Mouse (Mus musculus) G1E (cell line): ENCODE measurements around the gene Trim72. TPM values are rescaled to one million over a fixed set of nuclear protein-coding genes. Genes with fewer than 3 reads are reported as not detected.
A peak's percentile ranks its signal among the peaks of the same experiment; 100 is the strongest.

Source experiments
- ATAC-seq: 2 replicates; pipeline ENCODE4 v1.8.0; 2016; ENCODE audit warnings: mild to moderate bottlenecking; ENCODE audit not compliant: insufficient number of reproducible peaks, poor library complexity, low FRiP score, severe bottlenecking; ENCODE audit errors: extremely low read depth
- DNase-seq: peaks from one replicate; pipeline ENCODE4 v3.0.0; 2012; ENCODE audit warnings: low spot score
- H3K27me3 ChIP-seq: 2 replicates; pipeline ENCODE4 v1.6.1; 2012; ENCODE audit warnings: mild to moderate bottlenecking, low read length, inconsistent platforms; ENCODE audit not compliant: insufficient read depth
- H3K36me3 ChIP-seq: replicated peaks from 2 replicates; pipeline ENCODE3; 2012; ENCODE audit warnings: mild to moderate bottlenecking, inconsistent platforms
- H3K4me1 ChIP-seq: 2 replicates; pipeline ENCODE4 v1.6.1; 2012; ENCODE audit warnings: low read depth, low read length, inconsistent platforms, mixed read lengths; ENCODE audit not compliant: insufficient read depth
- H3K4me3 ChIP-seq: 2 replicates; pipeline ENCODE4 v1.5.1; 2012; ENCODE audit warnings: low read depth, mild to moderate bottlenecking, inconsistent platforms, low read length, moderate library complexity, mixed read lengths
- H3K9me3 ChIP-seq: replicated peaks from 2 replicates; pipeline ENCODE4 v1.6.1; 2012; ENCODE audit warnings: inconsistent platforms
- CTCF ChIP-seq: IDR thresholded peaks from 2 replicates; pipeline ENCODE4 v1.5.1; 2012; ENCODE audit warnings: low read depth, low read length, inconsistent platforms, mixed read lengths
- GATA1 ChIP-seq: IDR thresholded peaks from 2 replicates; pipeline ENCODE4 v1.6.1; 2012; ENCODE audit warnings: borderline replicate concordance, low read length, inconsistent platforms, mixed read lengths
- GATA2 ChIP-seq: IDR thresholded peaks from 2 replicates; pipeline ENCODE4 v1.6.1; 2012; ENCODE audit warnings: low read depth, low read length, inconsistent platforms, borderline replicate concordance
- POLR2AphosphoS5 ChIP-seq: IDR thresholded peaks from 2 replicates; pipeline ENCODE4 v1.6.1; 2012; ENCODE audit warnings: low read depth, low read length, inconsistent platforms; ENCODE audit not compliant: insufficient replicate concordance
- TAL1 ChIP-seq: conservative IDR thresholded peaks from 2 replicates; pipeline ENCODE4 v1.6.1; 2012; ENCODE audit warnings: low read depth, low read length, inconsistent platforms, mixed read lengths
- polyA plus RNA-seq: library from polyadenylated mRNA; stranded (reverse); fragments of >175 nt; gene quantifications from 2 replicates; pipeline ENCODE4 v1.2.3, GENCODE M21; 2012
- total RNA-seq, 2 experiments: library from RNA; stranded (forward) in 1 of 2; stranded (reverse) in 1 of 2; fragments of 200-1000 nt in 1 of 2; fragments of >200 nt in 1 of 2; fragmentation: Nextera tagmentation in 1 of 2; gene quantifications; 2 replicates each; pipeline ENCODE4 v1.2.3; 2014 to 2017

The Trim72 gene
- total RNA-seq (2014; fragmentation: Nextera tagmentation) (not detected in 2 replicates), total RNA-seq (2017) (0.06 and 0.16 TPM in 2 replicates), polyA plus RNA-seq (0.03 and 0.04 TPM in 2 replicates)

DNA sequence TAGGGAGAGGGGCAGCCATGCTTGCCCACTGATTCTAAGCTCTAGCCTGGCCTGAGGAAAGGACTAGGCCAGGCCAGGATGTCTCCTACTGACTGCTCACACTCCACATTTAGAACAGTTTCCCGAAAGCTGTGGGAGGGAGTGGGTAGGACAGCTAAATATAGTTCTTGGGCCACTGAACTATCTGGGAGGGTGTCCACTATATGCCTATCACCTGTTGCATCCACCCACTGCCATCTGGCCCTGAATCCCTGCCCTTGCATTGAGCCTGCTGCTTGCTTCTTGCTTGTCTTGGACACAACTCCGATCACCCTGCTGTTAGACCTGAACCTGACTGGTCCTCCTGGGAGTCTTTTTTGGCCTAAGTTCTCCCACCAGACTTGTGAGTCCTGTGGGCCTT lies at the start of gene Trim72:
Gene Trim72, plus strand, starts transcription at position 262 of the 400 bp plus-strand sequence.
- peak within 1 kb of the TSS; percentile 22; the same call in 1 of the 2 replicates for H3K4me3 ChIP-seq
- TF ChIP-seq GATA1 (no peak), CTCF (no peak), TAL1 (no peak), GATA2 (no peak), POLR2AphosphoS5 (no peak)
- H3K4me1 ChIP-seq = no peaks in the 10 kb centered on the region; the same call in 1 of the 2 replicates
- DNase-seq (no peak), ATAC-seq (no peak)
- H3K36me3 ChIP-seq = no peaks in the 10 kb centered on the region
- H3K27me3 ChIP-seq = peaks cover 27% of the 10 kb centered on the region
- no peaks in the 10 kb centered on the region for H3K9me3 ChIP-seq

DNA sequence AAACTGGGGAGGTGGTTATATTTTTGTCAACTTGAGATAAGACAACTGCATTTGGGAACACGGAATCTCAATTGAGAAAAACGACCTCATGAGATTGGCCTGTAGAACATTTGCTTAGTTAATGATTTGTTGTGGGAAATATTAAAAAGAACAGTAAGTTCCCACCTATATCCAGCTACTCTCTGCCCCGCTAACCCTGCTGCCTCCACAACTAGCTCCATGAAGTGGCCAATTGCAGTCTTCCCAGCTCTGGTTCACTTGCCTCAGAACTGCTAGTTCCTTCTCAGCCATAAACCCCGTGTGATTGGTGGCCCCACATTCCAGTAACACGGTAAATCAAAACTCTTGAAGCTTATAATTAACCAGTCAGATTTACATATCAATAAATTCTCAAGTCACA lies 44.4 kb upstream of the Trim72 start:
- DNase-seq (no peak), ATAC-seq (no peak)
- H3K36me3 ChIP-seq = no peaks in the 10 kb centered on the region
- no peak for TF ChIP-seq TAL1
- TF ChIP-seq POLR2AphosphoS5 = no peak
- TF ChIP-seq CTCF = no peak
- TF ChIP-seq GATA1 = no peak
- TF ChIP-seq GATA2 = no peak
- H3K9me3 ChIP-seq = no peaks in the 10 kb centered on the region
- no peak overlapping the region for H3K4me3 ChIP-seq
- peaks cover 31% of the 10 kb centered on the region for H3K27me3 ChIP-seq
- no peaks in the 10 kb centered on the region for H3K4me1 ChIP-seq

DNA sequence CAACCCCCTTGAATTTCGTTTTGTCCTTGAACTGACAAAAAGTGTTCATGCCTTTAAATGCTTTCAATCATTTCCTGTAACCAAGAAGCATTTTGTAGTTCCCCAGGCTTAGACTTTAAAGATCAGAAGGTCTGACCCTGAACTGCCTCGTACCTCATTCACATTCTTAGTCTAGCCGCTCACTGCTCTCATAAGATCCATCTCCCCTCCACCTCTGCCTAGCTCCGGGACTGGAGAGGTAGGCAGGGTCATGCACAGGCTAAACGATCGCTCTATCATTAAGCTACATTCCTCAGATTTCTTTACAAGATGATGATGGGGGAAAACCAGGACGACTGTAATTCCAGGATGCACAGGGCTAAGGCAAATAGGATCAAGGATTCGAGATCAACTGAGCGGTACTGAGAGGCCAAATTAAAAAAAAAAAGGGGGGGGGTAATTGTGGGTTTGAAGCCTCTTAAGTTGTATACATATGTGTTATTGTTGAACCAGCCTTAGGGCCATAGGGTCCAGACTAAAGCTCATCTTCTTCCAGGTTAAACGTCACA lies 37.3 kb upstream of the Trim72 start:
- DNase-seq (peak; percentile 18), ATAC-seq (no peak)
- Histone ChIP-seq H3K36me3 (peaks cover 26% of the 10 kb centered on the region), H3K4me3 (peak overlapping the region; percentile 94), H3K4me1 (peaks cover 24% of the 10 kb centered on the region), H3K9me3 (no peaks in the 10 kb centered on the region), H3K27me3 (peaks cover 3% of the 10 kb centered on the region; the same call in 1 of the 2 replicates)
- TF ChIP-seq GATA1 (no peak), CTCF (no peak), POLR2AphosphoS5 (no peak), TAL1 (no peak), GATA2 (no peak)

DNA sequence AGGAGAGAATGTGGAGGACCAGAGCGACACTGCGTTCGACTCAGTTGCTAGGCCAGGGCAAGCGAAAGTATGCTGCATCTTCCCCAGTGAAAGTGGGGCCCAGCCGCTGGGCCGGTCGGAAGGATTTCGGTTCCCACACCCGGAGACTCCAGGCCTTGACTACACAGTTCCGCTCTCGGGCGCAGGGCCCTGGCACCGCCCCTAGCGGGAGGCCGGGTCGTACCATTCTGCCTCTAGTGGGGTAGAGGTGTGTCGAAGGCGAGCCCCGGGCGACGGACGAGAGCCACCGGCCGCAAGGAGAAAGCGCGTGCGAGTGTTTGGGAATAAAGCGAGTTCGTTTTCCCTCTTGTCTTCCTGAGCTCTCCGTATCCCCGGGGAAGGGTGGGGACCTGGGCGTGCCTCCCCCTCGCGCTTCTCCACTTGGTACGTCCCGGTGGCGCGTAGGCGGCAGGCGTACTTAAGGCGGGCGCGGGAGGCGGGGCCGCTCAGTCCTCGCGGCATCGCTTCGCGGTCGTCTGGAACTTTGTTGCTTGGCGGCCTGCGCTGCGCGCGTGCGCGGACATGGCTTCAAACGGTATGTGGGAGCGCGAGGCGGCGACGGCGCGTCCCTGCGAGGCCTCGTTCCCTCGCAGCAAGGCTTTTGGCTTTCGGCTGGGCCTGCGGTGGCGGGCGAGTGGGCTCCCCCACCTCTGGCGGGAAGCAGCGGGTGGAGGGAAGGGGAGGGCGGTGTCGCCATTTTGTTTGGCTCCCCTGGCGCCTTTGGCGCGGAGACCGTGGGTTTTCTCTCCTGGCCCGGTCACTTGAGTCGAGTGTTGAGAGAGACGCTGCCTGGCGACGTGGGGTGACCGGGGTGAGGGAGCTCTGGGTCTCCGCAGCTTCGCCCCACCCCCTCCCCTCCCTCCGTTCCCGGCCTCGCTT lies 36.5 kb upstream of the Trim72 start, which contains the start of gene Fus:
Gene Fus, plus strand, starts transcription at position 454 of the 918 bp plus-strand sequence.
- peak; percentile 99 for TF ChIP-seq POLR2AphosphoS5
- no peak for TF ChIP-seq TAL1
- ATAC-seq (peak; percentile 89), DNase-seq (peak; percentile 91)
- Histone ChIP-seq H3K4me3 (peak within 1 kb of the TSS; percentile 94), H3K9me3 (no peaks in the 10 kb centered on the region), H3K27me3 (no peaks in the 10 kb centered on the region; the same call in 1 of the 2 replicates), H3K4me1 (peaks cover 30% of the 10 kb centered on the region), H3K36me3 (peaks cover 34% of the 10 kb centered on the region)

GRCm38 (mm10) chr7:127967922-127968828 lies 35.6 kb upstream of the Trim72 start:
- ATAC-seq = no peak
- Histone ChIP-seq H3K9me3 (no peaks in the 10 kb centered on the region), H3K4me1 (peaks cover 38% of the 10 kb centered on the region), H3K27me3 (no peaks in the 10 kb centered on the region; the same call in 1 of the 2 replicates), H3K36me3 (peaks cover 43% of the 10 kb centered on the region), H3K4me3 (peak overlapping the region; percentile 94)
- peak; percentile 70 for DNase-seq
- TF ChIP-seq TAL1 = no peak
- TF ChIP-seq POLR2AphosphoS5 = peak; percentile 85; the same call in 1 of the 2 replicates
